Mouse (Mus musculus): ENCODE results near the gene Gm49450.

DNA sequence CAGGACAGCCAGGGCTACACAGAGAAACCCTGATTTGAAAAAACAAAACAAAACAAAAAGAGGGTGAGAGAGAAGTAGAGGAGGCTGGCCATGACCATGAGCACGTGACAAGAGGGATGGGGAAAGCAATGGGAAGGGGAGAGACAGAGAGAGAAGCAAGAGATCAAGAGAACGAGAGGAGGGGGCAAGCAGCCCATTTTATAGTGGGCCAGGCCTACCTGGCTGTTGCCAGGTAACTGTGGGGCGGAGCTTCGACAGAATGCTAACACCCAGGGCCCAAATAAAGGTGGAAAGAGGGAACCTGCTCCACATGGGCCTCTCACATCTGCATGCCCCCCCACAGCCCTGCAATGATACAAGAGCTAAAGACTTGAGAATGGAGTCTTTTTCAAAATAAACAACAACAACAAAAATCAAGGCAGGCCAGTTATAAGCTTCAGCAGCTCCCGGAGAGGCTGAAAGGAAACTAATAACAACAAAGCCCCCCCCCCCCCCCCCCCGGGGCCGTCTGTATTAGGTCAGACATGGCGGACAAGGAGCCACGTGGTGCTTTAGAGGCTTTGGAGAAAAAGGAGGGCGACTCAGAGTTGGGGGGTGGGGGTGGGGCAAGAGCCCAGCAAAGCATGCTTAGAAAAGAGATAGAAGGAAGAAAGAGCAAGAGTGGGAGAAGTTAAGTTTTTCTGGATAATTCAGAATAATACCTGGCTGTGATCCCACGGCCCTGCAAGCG lies 36.5 kb upstream of the Gm49450 start:
- TF ChIP-seq CTCF (IDR thresholded peaks at IDR 0.05; ENCODE audit: low read depth) = no peak
- no peak for TF ChIP-seq EP300 (optimal IDR thresholded peaks at IDR 0.05)
